Mouse (Mus musculus): ENCODE measurements around the gene Hpf1.

Hpf1 gene

DNA sequence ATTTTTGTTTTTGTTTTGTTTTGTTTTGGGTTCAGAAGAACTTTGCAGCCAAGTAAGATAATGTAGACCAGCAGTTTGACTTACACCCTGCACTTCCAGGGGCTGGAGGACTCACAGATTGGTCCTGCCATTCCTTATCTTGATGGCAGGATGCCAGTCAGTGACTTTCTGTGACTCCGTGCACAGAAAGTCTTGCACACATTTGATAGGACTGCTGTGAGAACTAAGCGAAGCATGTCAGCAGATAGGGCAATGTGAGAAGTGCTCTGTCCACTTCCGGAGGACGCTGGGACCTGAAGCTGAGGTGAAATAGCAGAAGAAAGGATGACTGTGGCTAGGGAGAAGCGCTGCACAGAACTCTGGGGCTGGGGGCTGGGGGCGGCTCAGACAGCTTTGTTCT is 5.7 kb downstream of the Hpf1 start:
- DNase-seq (ENCODE audit: low spot score): no peak

DNA sequence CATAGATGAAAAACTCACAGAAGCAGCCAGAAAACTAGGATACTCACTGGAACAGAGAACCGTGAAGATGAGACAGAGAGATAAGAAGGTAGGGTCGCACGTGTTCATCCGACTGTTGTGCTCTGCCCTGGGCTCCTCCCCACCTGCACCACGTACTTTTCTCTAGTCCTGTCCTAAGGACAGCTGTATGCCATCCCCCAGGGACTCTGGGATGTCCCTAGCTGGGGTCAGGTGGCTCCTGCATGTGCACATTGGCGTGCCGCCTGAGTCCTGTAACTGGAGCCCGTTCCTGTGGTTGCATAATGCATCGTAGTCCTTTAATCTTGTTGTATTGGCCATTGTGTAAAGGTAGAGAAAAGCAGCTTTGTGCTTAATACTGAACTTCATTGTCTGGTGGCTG is 9.9 kb downstream of the Hpf1 start:
- DNase-seq (ENCODE audit: low spot score): no peak

DNA sequence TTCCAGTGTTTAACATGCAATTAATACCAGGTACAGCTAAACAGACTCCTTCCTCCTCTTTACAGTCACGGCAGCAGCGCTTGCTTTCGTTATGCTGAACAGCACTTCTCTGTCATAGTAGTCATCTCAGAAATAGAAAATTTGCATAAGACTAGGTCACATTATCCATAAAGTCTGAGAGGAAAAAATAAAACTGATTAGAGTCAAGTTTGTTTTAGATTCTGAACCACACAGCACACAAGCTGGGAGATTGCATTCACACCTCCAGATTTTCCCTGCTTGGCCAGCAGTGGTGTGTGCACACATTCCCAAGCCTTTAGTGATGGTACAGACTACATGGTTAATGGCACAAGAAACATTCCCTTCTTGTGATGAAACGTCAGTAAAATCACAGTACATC is 21.9 kb downstream of the Hpf1 start:
- DNase-seq (ENCODE audit: low spot score): no peak

DNA sequence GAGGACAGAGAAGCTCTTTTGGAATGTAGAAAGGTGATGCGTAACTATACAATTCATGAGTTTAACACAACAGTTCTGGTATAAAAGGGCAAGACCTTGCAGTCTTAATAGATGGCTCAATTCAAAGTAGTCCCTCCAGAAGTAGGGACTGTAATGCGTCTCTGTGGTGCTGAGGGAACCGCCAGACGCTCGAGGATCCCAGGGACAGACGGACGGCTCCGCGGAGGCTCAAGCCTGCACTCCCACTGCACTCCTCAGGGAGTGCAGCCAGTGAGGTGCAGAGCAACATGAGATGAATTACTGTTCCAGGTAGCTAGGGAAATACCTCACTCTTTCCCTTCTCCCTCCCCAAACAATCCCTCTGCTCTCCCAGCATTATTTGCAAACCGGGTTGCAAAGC is 22.3 kb downstream of the Hpf1 start:
- no peak for DNase-seq (ENCODE audit: low spot score)

DNA sequence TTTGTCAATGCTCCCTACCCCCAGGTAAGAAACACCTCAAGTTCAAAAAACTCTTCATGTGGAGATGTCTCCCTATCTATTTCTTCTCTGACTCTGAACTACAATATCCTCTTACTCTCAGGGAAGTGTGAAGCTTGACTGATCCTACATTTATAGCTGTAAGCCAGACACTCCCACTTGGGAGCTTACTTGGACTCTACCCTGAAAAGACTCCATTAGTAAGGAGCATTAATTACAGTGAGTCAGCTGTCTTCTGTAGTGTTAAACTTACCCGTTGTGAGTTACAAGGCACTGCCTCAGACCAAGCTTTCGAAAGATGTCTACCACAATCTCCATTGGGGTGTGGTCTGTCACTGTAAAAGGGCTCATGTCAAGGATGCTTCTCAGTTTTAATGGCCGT is 28.9 kb downstream of the Hpf1 start:
- no peak for DNase-seq (ENCODE audit: low spot score)

DNA sequence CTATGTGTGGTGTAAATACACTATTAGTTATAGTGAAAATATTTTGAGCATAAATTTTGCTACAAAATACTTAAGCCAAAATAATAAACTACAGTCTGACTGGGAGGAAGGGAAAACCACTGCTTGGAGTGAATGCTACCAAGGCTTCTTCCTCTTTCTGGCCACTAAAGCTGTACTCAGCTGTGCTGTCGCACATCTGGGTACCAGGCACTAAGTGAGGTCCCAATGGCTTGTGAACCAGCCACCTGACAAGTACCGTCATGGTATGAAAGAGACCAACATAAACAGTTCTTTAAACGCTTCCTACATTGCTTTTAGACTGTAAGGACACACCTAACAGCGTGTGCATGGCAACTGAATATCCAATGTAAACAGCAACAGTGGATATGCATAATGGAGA is 30.0 kb downstream of the Hpf1 start:
- DNase-seq (ENCODE audit: low spot score): no peak

DNA sequence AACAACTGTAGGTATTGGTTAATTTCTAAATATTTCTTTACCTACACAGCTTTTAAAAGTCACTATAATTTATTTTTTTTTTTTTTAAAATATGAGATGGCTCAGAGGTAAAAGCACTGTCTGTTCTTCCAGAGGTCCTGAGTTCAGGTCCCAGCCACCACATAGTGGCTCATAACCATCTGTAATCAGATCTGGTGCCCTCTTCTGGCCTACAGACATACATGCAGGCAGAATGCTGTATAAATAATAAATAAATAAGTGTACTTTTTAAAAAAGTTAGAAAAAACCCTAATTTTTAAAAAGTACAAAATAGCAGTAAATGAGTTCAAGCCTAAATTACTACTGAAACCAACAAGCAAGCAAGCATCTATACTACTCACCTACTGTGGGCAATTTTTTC is 43.4 kb downstream of the Hpf1 start:
- no peak for DNase-seq (ENCODE audit: low spot score)

DNA sequence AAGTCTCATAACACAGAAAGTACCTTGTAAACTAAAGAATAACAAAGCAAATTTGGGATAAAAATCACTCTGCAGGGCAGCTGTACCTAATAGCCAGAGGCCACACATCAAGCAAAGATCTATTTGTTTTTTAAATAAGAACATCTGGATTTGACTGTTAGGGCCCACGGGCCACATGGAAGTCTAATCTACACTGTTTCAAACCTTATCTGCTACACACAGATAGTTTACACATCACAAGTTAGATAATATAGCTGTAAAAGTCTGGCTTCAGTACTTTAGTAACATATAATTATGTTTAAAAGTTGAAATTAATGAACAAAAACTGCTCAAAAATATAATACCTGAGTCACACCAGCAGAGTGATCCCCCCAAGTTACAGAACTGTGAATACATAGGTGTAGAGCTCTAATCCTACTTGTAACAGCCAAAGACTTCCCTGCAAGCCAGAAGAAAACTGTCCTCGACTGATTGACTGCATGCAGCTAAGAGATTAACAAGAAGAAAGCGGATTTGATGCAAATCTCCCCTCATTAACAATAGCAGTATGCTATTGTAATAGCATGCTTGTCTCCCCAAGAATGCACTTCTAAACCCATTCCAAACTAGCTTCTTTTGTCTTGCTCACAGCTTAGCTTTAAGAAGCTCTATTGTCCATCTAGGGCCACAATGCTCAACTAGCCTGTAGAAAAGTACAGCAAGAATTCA is 48.7 kb downstream of the Hpf1 start:
- no peak for DNase-seq (ENCODE audit: low spot score)

DNA sequence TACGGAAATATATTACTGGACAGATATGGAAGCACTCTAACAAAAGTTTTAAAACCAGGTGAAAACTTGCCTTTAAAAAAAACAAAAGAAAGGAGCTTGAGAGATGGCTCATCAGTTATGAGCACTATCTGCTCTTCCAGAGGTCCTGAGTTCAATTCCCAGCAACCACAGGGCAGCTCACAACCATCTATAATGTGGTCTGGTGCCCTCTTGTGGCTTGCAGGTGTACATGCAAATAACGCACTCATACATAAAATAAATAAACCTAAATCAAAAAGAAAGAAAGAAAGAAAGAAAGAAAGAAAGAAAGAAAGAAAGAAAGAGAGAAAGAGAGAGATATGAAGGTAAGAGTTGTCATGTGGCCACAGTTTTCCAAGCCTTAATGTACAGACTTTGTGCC is 52.6 kb downstream of the Hpf1 start:
- no peak for DNase-seq (ENCODE audit: low spot score)

DNA sequence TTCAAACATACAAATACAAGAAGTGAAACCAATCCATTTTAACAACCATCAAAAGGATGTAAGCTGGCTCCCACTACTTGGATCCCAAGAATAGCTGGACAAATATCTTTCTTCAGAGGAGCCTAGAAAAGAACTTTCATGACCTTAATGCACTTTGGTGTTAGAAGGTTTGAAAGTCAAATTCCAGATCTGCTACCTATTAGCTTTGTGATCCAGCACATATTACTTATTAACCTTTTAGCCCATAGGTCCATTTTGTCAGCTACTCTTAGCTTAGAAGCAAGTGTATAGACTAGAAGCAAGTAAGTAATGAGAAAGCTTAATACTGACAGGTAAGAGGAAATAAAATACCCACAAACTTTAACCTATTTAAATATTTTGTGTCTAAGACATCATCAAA is 57.3 kb downstream of the Hpf1 start:
- DNase-seq (ENCODE audit: low spot score): no peak

DNA sequence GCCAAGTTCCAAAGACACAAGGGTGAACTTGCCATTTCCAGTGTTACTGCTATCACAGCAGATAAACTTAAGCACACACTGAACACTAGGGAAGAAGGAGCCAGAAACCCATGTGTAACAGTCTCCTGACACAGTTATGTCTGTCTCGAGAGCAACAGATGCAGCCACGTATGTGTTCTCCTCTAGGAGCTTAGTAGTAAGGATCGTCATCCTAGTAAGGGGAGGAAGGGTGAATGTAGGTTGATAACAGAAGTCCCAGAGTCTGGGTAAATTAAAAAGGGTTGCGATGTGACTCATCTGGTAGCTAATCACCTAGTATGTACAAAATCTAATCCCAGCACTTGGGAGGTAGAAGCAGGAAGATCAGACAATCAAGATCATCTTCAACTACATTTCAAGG is 59.6 kb downstream of the Hpf1 start:
- no peak for DNase-seq (ENCODE audit: low spot score)

DNA sequence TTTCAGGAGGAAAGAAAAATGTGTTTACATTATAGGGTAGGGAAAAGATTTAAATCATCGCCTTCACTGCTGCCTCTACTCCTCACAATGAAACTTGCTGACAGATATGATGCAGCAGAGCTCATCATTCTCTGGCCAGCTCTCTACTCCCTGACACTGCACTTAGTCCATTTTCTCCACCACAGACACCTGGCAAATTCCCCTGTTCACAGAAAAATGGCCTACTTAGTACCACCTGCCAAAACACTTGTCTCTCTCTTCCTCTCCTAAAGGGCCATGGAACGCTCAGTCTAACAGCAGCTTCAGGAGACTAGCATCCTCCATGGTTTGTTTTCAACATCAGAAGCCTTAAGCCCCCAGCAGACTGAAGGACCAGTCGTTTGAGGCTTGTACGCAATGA is 61.1 kb downstream of the Hpf1 start:
- DNase-seq (ENCODE audit: low spot score): no peak

DNA sequence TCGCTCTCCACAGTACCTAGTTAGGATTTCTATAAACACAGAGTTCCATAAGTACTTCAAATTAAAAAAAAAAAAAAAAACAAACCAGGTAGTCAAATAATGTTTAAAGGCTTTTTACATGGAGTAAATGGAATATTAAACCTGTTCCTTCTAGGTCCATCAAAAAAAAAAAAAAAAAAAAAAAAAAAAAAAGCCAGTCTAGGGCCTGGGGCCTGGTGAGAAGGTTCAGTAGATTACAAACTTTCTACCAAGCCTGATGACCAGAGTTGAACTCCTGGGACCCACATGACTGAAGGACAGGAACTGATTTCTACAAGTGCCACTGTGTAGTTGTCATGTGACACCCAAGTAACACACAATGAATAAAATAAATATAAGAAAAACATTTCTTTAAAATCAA is 61.5 kb downstream of the Hpf1 start:
- no peak for DNase-seq (ENCODE audit: low spot score)

DNA sequence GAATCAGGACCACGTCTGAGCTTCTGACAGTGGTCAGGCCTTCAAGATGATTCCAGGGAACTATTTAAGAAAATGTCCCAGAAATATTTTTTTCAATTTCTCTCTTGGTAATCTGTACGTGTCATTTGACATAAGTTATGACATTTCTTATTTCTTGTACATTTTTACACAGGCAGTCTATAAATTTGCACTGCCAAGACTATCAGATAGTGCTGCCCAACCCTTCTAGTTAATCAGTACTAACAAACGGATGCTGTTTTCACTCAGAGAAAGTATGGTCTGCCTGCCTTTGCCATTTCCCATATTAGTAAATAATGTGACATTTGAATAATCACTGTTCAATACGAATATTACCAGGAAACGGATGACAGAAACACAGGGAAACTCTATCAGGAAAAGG is 62.6 kb downstream of the Hpf1 start:
- DNase-seq (ENCODE audit: low spot score): no peak

DNA sequence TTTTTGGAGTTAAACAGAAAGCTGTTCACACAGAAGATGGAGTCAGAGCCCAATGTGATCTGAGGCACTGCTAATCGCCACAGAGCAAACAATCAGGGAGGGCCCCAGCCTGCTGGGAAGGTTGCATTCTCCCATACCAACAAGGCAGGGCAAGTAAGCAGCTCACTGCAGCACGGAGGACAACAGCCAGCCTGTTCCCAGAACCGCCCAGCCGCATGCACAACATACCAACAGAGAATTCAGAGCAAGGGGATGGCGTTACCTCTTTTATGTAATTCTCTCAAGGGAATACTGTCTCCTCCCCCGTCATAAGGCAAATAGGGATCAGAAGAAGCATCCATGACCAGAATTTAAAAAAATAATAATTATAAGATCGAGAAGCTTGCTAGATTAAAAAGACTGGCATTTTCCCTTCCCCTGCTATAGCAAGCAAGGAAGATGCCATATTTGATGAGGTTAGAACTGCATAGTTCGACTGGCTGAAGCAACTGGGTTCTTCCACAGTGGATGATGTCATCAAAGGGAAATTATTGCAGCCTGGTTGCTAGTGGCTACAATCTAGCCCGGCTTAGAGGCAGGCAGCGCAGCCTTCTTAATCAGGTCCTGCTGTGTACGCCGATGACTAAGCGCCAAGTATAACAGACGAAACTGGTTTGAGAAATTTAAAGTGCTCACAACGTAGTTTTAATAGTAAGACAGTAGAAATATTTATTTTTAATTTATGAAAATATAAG is 64.2 kb downstream of the Hpf1 start:
- DNase-seq (ENCODE audit: low spot score): peak; percentile 73

DNA sequence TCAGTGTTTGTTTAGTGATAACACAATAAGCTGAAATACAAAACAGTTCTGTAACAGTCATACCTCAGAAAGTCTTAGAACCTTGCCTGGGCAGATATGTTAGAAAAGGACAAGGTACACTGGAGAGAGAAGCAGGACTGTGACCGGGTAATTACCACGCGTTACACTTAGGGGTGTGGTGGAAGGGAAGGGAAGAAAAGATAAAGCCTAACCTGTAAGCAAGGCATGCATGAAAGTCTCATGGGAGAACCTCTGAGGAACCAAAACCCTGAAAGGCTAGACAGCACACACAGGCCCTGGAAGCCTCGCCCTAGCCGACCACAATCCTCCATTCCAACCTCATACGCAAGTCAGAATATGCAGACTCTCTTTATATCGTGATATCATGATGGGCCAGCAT is 66.6 kb downstream of the Hpf1 start:
- no peak for DNase-seq (ENCODE audit: low spot score)

Measured in layer of hippocampus, adult 9-10 months (tissue).